Mouse (Mus musculus): ENCODE measurements around the gene Eif2b2. TPM values are rescaled to one million over a fixed set of nuclear protein-coding genes. Genes with fewer than 3 reads are reported as not detected.

The Eif2b2 gene
- 117 TPM for polyA plus RNA-seq (2017; shearing (Covaris generic))

DNA sequence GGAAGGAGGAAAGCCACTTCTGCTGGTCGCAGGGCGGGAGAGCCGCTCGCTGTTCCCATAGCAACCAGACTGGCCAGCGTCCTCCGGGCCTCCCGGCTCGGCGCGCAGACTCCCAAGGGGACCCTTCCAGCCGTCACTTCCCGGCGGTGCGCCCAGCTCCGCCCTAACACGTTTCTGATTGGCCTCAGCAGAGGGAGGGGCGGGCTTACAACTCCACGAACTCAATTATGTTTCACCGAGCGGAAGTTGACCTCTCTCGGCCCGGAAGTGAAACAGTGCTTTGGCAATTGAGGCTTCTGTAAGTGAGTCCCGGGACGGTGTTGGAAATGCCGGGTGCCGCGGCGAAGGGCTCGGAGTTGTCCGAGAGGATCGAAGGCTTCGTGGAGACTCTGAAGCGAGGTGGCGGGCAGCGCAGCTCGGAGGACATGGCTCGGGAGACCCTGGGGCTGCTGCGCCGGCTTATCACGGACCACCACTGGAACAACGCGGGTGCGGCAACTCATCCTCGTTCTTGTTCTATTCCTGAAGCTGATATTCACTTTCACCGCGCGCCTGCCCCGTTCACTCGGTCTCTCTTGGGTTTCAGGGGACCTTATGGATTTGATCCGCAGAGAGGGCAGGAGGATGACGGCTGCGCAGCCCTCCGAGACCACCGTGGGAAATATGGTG is at the start of gene Eif2b2:
Gene Eif2b2 (plus strand): TSS at position 246 of the 669 bp plus-strand sequence.

DNA sequence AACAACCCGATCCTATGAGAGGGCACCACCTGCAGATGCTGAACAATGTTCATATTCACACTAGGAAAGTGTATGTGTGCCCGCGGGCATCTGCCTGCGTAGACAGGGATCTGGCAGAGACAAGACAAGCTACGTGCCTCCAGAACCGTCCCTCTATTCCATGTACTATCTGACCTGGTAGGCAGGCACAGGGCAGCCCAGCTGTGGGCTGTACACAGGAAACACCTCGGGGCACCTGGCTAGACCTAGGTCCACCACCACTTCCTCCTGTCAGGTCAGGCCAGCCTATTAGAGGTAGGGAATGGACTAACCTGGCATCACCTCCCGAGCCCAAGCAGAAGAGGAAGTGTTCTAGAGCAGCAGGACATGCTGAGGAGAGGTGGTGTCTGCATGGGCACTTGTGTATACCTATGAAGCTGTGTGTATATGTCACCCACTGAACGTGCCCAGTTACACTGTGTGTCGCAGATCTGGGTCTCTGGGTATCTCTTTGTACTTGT is 41.5 kb upstream of the Eif2b2 start, which contains the start of gene Pgf:
Gene Pgf (minus strand): TSS at position 51 of the 500 bp plus-strand sequence.

DNA sequence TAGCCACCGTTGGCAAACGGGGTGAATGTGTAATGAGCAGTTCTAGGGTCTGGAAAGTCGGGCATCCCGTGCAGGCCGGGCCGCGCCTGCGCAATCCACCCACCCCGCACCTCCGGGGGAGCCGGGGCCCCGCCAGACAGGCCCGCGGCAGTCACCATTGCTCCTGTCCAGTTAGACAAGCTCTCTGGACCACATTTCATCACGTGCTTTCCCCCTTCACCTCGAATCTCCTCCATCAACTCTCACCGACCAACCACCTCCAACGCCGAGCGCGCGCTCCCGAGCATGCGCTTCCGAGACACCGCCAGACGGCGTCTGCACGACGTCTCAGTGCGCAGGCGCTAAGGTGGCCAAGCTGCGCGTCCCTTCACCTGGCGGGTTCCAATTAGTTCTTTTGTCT is 51.0 kb downstream of the Eif2b2 start, which contains the start of gene Mlh3:
Gene Mlh3 (minus strand): TSS at position 281 of the 400 bp plus-strand sequence.

Other genes starting within 250 kb of the Eif2b2 start
- 139 TPM for gene Fcf1, start 248.6 kb upstream of the Eif2b2 start, polyA plus RNA-seq (2017; shearing (Covaris generic))
- 62.1 TPM for gene Arel1, start 248.6 kb upstream of the Eif2b2 start, polyA plus RNA-seq (2017; shearing (Covaris generic))
- gene Ylpm1, start 223.2 kb upstream of the Eif2b2 start, polyA plus RNA-seq (2017; shearing (Covaris generic)): 25.9 TPM
- 7.4 TPM for gene Prox2, start 108.7 kb upstream of the Eif2b2 start, polyA plus RNA-seq (2017; shearing (Covaris generic))
- 103 TPM for gene Dlst, start 108.6 kb upstream of the Eif2b2 start, polyA plus RNA-seq (2017; shearing (Covaris generic))
- gene Rps6kl1, start 68.2 kb upstream of the Eif2b2 start, polyA plus RNA-seq (2017; shearing (Covaris generic)): 0.90 TPM
- gene Pgf, start 41.7 kb upstream of the Eif2b2 start, polyA plus RNA-seq (2017; shearing (Covaris generic)): not detected
- gene Mlh3, start 51.1 kb downstream of the Eif2b2 start, polyA plus RNA-seq (2017; shearing (Covaris generic)): 17.0 TPM
- 65.7 TPM for gene Acyp1, start 69.0 kb downstream of the Eif2b2 start, polyA plus RNA-seq (2017; shearing (Covaris generic))
- 0.16 TPM for gene Zc2hc1c, start 69.1 kb downstream of the Eif2b2 start, polyA plus RNA-seq (2017; shearing (Covaris generic))
- gene Nek9, start 119.9 kb downstream of the Eif2b2 start, polyA plus RNA-seq (2017; shearing (Covaris generic)): 14.1 TPM
- 171 TPM for gene Tmed10, start 155.4 kb downstream of the Eif2b2 start, polyA plus RNA-seq (2017; shearing (Covaris generic))